Mouse (Mus musculus) C2C12 (cell line): ENCODE measurements around the gene Pard3b. TPM values are rescaled to one million over a fixed set of nuclear protein-coding genes. Genes with fewer than 3 reads are reported as not detected.
A peak's percentile ranks its signal among the peaks of the same experiment; 100 is the strongest.

Experiments
- H3K27me3 ChIP-seq: one replicate; pipeline ENCODE4 v1.6.1; 2011; ENCODE audit not compliant: control insufficient read depth, insufficient read depth, insufficient read length
- H3K36me3 ChIP-seq: one replicate; pipeline ENCODE4 v1.6.1; 2011; ENCODE audit not compliant: control insufficient read depth, insufficient read depth
- H3K4me3 ChIP-seq: one replicate; pipeline ENCODE4 v1.5.1; 2011; ENCODE audit warnings: mild to moderate bottlenecking, control low read depth; ENCODE audit not compliant: poor library complexity, insufficient read depth, severe bottlenecking
- H3K79me2 ChIP-seq: one replicate; pipeline ENCODE4 v1.6.1; 2011; ENCODE audit not compliant: control insufficient read depth, insufficient read depth
- H3K79me3 ChIP-seq: one replicate; pipeline ENCODE4 v1.6.1; 2011; ENCODE audit warnings: low read depth, control low read depth
- H3ac ChIP-seq: one replicate; pipeline ENCODE3; 2011; ENCODE audit warnings: low read depth; ENCODE audit not compliant: control insufficient read depth, insufficient read length
- CEBPB ChIP-seq: IDR thresholded peaks from one replicate; pipeline ENCODE4 v1.6.1; 2011; ENCODE audit warnings: low read depth, mild to moderate bottlenecking, control low read depth, moderate library complexity
- CTCF ChIP-seq: IDR thresholded peaks from one replicate; pipeline ENCODE4 v1.5.1; 2011; ENCODE audit not compliant: control insufficient read depth, insufficient read depth, insufficient read length
- FOSL1 ChIP-seq: IDR thresholded peaks from one replicate; pipeline ENCODE4 v1.8.0; 2011; ENCODE audit warnings: mild to moderate bottlenecking, low read length; ENCODE audit not compliant: poor library complexity, insufficient read depth, severe bottlenecking
- MAX ChIP-seq: IDR thresholded peaks from one replicate; pipeline ENCODE4 v1.6.1; 2011; ENCODE audit warnings: mild to moderate bottlenecking, control low read depth
- MYOD1 ChIP-seq: IDR thresholded peaks from one replicate; pipeline ENCODE4 v1.6.1; 2011; ENCODE audit warnings: low read depth; ENCODE audit not compliant: control insufficient read depth, insufficient read length
- MYOG ChIP-seq: IDR thresholded peaks from one replicate; pipeline ENCODE4 v1.6.1; 2011; ENCODE audit not compliant: control insufficient read depth, insufficient read length; ENCODE audit errors: extremely low read depth
- USF1 ChIP-seq: IDR thresholded peaks from one replicate; pipeline ENCODE4 v1.6.1; 2011; ENCODE audit warnings: low read depth, mild to moderate bottlenecking, control low read depth, moderate library complexity
- polyA plus RNA-seq: library from polyadenylated mRNA; unstranded; fragments of >200 nt; fragmentation: generic; extraction: Trizol; gene quantifications from one replicate; pipeline ENCODE4 v1.2.1, GENCODE M21; 2012; ENCODE audit warnings: missing spikeins

The Pard3b gene
- polyA plus RNA-seq, 1 experiment, result 0.20 TPM

DNA sequence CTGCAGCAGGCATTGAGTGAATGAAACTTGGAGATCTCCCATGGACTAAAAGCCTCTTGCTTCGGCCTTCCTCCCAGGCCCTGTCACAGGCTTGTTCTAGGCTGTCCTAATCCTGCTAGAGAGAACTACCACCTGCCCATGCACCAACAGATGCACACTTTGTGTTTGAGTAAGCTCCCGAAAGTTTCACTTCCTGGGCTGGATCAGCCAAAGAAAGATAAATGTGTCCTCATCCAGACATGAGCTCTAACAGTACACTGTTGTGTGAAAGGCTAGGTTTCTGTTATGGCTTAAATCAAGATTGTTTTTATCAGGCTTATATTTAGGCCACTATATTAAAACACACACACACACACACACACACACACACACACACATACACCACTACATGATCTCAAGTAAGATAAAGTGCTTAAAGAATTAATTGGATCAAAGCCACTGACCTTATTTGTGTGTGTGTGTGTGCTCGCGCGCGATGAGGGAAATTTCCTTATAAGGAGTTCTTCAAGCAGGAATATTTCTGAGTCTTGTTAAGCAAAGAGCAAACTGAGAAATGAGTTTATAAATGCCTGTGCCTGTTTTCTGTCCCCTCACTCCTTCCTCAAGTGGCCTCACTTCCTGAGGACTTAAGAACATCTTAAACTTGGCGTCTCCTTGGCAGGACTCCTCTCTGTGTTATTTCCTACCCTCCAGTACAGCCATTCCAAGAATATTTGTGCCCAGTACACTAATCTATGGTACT is 940.6 kb downstream of the Pard3b start:
- Histone ChIP-seq H3K27me3 (no peaks in the 10 kb centered on the region), H3K79me3 (no peaks in the 10 kb centered on the region), H3ac (no peak overlapping the region), H3K36me3 (no peaks in the 10 kb centered on the region), H3K4me3 (no peak overlapping the region), H3K79me2 (no peaks in the 10 kb centered on the region)
- TF ChIP-seq CTCF (no peak), MYOG (no peak), FOSL1 (no peak), USF1 (no peak), CEBPB (no peak), MYOD1 (no peak), MAX (no peak)

DNA sequence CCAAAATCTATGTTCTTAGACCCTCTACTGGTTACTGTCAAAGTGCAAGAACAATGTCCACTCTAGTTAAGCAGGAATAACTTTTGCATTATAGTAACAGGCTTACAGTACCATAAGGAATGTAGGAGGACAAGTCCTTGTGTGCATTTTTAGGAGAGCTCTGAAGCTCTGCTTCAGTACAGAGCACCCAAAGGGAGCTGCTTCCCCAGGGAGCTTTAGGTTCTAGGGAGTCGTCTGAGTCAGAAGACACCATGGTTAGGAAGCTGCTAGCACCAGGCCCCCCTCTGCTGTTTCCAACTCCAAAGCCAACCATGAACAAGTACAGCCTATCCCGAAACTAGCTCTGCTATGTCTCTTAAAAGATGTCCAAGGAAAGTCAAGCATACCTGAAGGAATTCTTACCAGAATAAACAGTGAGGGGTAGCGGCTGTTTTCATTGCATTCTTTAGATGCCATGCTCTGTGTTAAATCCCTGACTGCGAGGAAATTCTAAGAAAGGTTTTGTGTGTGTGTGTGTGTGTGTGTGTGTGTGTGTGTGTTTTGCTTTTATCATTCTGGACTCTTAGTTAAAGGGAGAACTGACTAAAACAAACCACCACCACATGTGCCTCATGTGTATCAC is 941.8 kb downstream of the Pard3b start:
- Histone ChIP-seq H3K27me3 (no peaks in the 10 kb centered on the region), H3K79me2 (no peaks in the 10 kb centered on the region), H3K36me3 (no peaks in the 10 kb centered on the region), H3ac (no peak overlapping the region), H3K4me3 (no peak overlapping the region), H3K79me3 (no peaks in the 10 kb centered on the region)
- TF ChIP-seq MYOG (no peak), MAX (no peak), CTCF (no peak), FOSL1 (no peak), MYOD1 (no peak), CEBPB (no peak), USF1 (no peak)

DNA sequence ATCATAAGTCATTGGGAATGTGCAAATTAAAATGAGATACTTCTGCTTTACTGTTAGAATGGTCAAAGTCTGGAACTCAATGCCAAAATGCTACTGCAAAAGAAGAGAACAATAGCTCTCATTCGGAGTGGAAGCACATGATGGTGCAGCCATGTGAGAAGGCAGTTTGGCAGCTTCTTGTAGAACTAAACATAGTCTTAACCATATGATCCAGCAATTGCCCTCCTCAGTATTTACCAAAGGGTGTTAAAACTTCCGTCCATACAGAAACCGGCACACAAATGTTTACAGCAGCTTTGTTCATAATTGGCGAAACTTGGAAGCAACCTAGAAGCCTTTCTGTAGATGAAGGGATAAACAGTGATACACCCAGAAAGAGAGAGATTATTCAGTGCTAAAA is 943.9 kb downstream of the Pard3b start:
- Histone ChIP-seq H3K79me3 (no peaks in the 10 kb centered on the region), H3K27me3 (no peaks in the 10 kb centered on the region), H3K4me3 (no peak overlapping the region), H3K79me2 (no peaks in the 10 kb centered on the region), H3ac (no peak overlapping the region), H3K36me3 (no peaks in the 10 kb centered on the region)
- no peak for TF ChIP-seq MYOG
- no peak for TF ChIP-seq CTCF
- TF ChIP-seq MAX, result no peak
- TF ChIP-seq FOSL1, result no peak

DNA sequence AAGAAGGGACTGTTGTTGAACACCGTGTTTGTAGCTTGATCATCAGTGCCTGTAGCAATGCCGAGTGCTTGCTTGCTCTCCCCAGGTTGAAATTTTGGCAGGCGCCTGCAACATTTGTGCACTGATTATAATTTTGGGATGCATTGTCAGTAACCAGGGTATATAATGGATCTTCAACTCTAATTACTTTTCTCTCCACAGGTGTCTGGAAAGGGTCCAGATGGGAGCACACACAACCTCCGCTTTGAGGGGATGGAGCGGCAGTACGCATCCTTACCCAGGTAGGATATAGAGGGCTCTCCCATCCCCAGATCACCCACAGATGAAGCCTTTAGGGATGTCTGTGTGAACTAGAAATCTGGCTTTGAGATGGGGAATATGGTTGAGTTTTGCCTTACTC is 948.9 kb downstream of the Pard3b start:
- H3K79me3 ChIP-seq, result no peaks in the 10 kb centered on the region
- no peaks in the 10 kb centered on the region for H3K79me2 ChIP-seq
- H3ac ChIP-seq, result no peak overlapping the region
- no peak overlapping the region for H3K4me3 ChIP-seq
- no peaks in the 10 kb centered on the region for H3K27me3 ChIP-seq
- TF ChIP-seq CEBPB, result no peak
- TF ChIP-seq USF1, result no peak
- TF ChIP-seq MYOD1, result no peak
- TF ChIP-seq CTCF, result no peak
- no peaks in the 10 kb centered on the region for H3K36me3 ChIP-seq

DNA sequence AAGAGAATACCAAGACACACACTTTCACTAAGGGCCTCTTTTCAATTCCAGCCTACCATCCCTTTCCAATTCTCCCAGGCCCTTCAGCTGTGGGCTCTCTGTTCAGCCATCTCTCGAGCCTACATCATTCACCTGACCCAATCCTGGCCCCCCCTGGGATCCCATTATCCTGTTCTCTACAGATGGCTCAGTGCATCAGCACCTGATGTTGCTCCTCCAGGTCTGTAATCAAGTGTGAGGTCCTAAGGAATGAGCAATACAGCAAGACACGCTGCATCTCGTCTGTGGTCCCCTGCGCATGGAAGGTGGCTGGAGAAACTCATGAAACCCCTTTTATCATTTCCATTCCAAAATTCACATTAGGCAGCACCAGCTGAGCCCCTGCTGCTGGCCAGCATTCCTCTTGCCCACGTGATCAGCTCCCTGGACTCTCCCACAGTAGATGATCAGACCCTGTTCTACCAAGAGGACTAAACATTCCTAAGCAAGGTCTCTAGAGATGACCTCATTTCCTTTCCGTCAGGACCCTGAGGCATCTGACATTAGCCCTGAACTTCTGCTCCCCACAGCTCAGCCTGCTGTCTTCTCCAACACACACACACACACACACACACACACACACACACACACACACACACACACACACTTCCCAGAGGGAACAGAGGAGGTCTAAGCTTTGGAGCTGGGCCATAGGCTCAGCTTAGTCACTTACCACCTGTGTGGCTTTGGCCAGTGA is 952.8 kb downstream of the Pard3b start:
- Histone ChIP-seq H3K36me3 (no peaks in the 10 kb centered on the region), H3ac (no peak overlapping the region), H3K27me3 (no peaks in the 10 kb centered on the region), H3K79me2 (no peaks in the 10 kb centered on the region), H3K4me3 (no peak overlapping the region), H3K79me3 (no peaks in the 10 kb centered on the region)
- TF ChIP-seq USF1 (peak; percentile 61), MYOG (no peak)

DNA sequence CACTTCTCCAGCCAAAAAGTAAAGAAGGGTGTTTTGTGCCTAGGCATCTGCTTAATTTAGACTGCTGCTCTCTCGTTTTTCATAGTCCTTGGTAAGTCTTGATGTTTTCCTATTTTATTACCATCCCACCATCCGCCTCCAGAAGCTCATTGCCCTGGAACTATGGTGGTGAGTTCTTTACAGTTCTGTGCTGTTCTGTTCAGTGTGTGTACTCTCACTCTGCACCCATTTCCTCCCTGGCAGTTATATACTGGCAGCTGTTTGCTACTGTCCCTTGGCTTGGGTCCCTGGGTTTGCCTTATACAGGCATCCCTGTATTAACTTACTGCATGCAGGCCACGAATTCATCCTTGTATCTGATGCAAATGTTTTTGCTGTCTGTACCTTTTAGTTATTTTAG is 956.8 kb downstream of the Pard3b start:
- no peaks in the 10 kb centered on the region for H3K36me3 ChIP-seq
- H3ac ChIP-seq, result no peak overlapping the region
- no peaks in the 10 kb centered on the region for H3K79me3 ChIP-seq
- no peaks in the 10 kb centered on the region for H3K79me2 ChIP-seq
- no peak overlapping the region for H3K4me3 ChIP-seq
- H3K27me3 ChIP-seq, result no peaks in the 10 kb centered on the region
- TF ChIP-seq USF1, result no peak
- TF ChIP-seq FOSL1, result no peak
- no peak for TF ChIP-seq MYOD1
- no peak for TF ChIP-seq CTCF
- TF ChIP-seq MYOG, result no peak
- TF ChIP-seq MAX, result no peak
- no peak for TF ChIP-seq CEBPB
